Mouse (Mus musculus) stomach, embryonic 16.5 days (tissue): Measurements from ENCODE around the gene Ugt1a7c. TPM values are rescaled to one million over a fixed set of nuclear protein-coding genes. Genes with fewer than 3 reads are reported as not detected.

ENCODE experiments used
- ATAC-seq: fragments of 200-750 bp; cut with Nextera tagmentation; 2 replicates; pipeline ENCODE4 v1.8.0; 2017; ENCODE audit warnings: moderate number of reproducible peaks, moderate TSS enrichment; ENCODE audit not compliant: insufficient read depth, low FRiP score
- H3K27ac ChIP-seq: fragments of 300-500 bp; sonication (generic); 2 replicates; pipeline ENCODE4 v1.5.1; 2014; ENCODE audit warnings: low read length
- H3K27me3 ChIP-seq: fragments of 300-500 bp; sonication (generic); 2 replicates; pipeline ENCODE4 v1.6.1; 2014; ENCODE audit warnings: low read length, control low read depth, mixed read lengths; ENCODE audit not compliant: control insufficient read depth, insufficient read depth
- H3K36me3 ChIP-seq: fragments of 300-500 bp; sonication (generic); 2 replicates; pipeline ENCODE4 v1.6.1; 2014; ENCODE audit warnings: low read length; ENCODE audit not compliant: control insufficient read depth, insufficient read depth
- H3K4me1 ChIP-seq: fragments of 300-500 bp; sonication (generic); 2 replicates; pipeline ENCODE4 v1.6.1; 2014; ENCODE audit warnings: low read length, control low read depth, mixed read lengths; ENCODE audit not compliant: control insufficient read depth, insufficient read depth
- H3K4me2 ChIP-seq: fragments of 300-500 bp; sonication (generic); 2 replicates; pipeline ENCODE4 v1.6.1; 2014; ENCODE audit warnings: low read depth, low read length, mixed read lengths
- H3K4me3 ChIP-seq: fragments of 300-500 bp; sonication (generic); replicated peaks from 2 replicates; pipeline ENCODE4 v1.5.1; 2014; ENCODE audit warnings: mild to moderate bottlenecking, low read length
- H3K9ac ChIP-seq: fragments of 300-500 bp; sonication (generic); 2 replicates; pipeline ENCODE4 v1.6.1; 2014; ENCODE audit warnings: low read length
- H3K9me3 ChIP-seq: fragments of 300-500 bp; sonication (generic); replicated peaks from 2 replicates; pipeline ENCODE4 v1.6.1; 2016; ENCODE audit warnings: low read length, control low read depth; ENCODE audit not compliant: control insufficient read depth
- WGBS: fragments of 180-500 bp; shearing (Covaris S2); extraction: QIAGEN DNeasy Blood & Tissue Kit; methylation state at CpG from one replicate; pipeline ENCODE4 v1.1.7; 2014; 5-methylcytosine and 5-hydroxymethylcytosine counted together
- polyA plus RNA-seq: library from polyadenylated mRNA; unstranded; fragments of >200 nt; fragmentation: Nextera tagmentation; extraction: Ambion mirVana; gene quantifications from 2 replicates; pipeline ENCODE4 v1.2.1, GENCODE M21; 2015

Gene Ugt1a7c
- polyA plus RNA-seq, 1 experiment from 2014 or later: 15.8 TPM

DNA sequence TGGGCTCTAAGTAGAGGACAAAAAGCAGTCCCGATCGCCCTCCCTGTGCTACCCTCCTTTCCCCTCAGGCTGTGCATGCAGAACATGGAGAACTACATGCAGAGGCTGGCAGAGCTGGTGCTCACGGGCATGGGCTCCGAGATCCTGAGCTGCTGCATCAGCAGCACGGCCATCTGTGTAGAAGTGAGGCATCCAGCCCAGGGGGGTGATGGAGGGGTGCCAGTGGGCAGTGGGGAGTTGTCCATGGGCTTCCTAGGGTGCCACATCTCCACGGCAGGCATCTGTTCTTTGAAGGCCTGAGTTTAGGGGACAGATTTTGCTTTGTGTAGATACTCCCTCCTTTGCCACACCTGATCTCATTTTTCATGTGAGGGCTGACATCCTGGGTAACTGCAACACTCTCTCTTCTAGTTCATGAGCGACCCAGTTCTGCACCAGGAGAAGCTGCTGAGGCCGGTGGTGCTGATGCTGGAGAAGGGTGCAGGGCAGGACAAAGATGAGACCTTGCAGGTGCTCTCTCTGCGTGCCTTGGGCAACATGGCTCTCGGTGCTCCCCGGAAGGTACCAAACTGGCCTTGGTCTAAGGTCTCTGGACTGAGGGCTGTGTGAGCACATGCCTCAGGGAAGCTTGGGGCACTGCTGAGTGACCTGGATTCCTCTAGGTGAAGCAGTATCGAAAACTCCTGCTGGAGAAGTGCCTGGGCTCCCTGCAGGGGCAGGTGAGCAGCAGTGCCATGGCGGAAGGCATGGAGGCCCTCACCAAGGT, 161.3 kb downstream of the Ugt1a7c start:
- Histone ChIP-seq H3K4me1 (peaks cover 9% of the 10 kb centered on the region; the same call in 1 of the 2 replicates), H3K36me3 (peaks cover 11% of the 10 kb centered on the region; the same call in 1 of the 2 replicates), H3K27me3 (no peaks in the 10 kb centered on the region), H3K4me3 (no peak overlapping the region), H3K4me2 (no peak overlapping the region), H3K9me3 (peaks cover 11% of the 10 kb centered on the region), H3K27ac (no peak overlapping the region), H3K9ac (no peak overlapping the region)
- no peak for ATAC-seq
- WGBS: 79% methylated on average over 13 of the region's 13 CpGs

DNA sequence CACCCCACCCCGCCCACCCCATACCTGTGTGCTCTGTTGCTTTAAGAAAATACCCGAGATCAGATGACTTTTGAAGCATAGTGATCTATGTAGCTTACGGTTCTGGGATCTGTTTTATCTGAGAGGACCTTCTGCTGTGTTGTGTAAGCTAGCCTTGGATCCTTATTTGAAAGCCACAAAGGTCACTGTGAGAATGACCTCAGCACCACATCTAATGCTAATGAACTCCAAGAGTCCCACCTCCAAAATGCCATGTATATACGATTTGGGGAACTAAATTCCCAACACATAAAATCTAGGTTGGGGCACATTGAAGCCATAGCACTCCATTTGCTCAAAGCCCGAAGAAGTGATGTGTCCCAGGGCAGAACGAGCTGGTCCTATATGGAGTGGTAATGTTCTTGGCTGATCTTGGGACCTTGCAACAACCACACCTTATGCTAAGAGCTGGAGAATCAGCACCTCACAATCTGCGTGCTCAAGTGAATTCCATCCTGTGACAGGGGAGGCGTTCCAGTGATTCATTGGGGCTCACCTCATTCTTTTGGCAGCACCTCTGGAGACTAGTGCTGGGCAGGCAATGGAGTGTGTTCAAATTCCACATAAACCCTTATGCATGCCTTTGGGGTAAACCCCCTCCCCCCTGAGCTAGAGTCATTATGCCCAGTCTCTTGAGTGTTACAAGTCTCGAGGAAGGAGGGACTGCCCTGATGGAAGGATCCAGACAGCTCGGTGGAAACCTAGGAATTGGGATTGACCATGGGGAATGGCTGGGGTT, 162.2 kb downstream of the Ugt1a7c start:
- WGBS: 74% methylated on average over 10 of the region's 10 CpGs
- Histone ChIP-seq H3K9me3 (peaks cover 9% of the 10 kb centered on the region), H3K27me3 (no peaks in the 10 kb centered on the region), H3K9ac (no peak overlapping the region), H3K4me3 (no peak overlapping the region), H3K4me2 (no peak overlapping the region), H3K27ac (no peak overlapping the region), H3K36me3 (peaks cover 20% of the 10 kb centered on the region), H3K4me1 (peaks cover 13% of the 10 kb centered on the region; the same call in 1 of the 2 replicates)
- ATAC-seq: no peak

DNA sequence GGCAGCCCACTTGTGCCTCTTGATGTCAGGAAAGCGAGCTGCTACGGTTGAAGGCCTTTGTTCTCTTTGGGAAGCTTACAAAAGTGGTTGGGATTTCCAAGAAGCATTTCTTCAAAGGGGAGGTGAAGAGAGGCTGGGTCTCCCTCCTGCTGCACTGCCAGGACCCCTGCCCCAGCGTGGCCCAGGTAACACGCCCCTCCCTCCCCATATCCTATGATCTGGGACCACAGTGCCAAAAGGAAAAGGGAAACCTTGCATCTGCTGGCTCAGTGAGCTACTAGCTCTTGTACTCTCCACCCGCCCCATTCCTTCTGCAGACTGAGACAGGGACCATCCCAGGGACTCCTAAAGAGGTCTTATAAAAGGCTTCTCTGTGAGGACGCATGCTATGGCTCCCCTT, 162.8 kb downstream of the Ugt1a7c start:
- Histone ChIP-seq H3K4me1 (peaks cover 18% of the 10 kb centered on the region), H3K27me3 (no peaks in the 10 kb centered on the region), H3K9me3 (0 out of 2 replicates have a peak, but pooled peaks cover 5% of the 10 kb centered on the region), H3K36me3 (peaks cover 26% of the 10 kb centered on the region), H3K4me2 (no peak overlapping the region), H3K9ac (no peak overlapping the region), H3K4me3 (no peak overlapping the region), H3K27ac (no peak overlapping the region)
- ATAC-seq: no peak
- 79% methylated on average over 6 of the region's 6 CpGs for WGBS

DNA sequence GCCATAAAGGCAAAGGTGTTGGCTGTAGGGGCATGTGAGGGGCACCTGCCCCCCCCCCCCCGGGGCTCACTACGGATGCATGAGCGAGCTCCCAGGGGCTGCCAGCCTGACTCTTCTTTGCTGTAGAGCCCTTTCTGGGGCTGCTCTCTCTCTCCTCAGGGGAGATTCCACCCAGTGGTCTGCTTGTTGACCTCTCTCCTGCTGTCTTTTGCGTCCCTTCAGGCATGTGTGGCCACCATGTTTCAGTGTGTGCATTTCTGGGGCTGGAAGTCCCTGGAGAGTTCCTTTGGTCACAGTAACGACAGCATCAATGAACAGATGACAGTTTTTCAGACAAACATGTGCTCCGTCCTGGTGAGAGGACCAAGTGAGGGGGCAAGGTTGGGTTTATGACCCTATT, 163.5 kb downstream of the Ugt1a7c start:
- WGBS: 69% methylated on average over 6 of the region's 6 CpGs
- H3K4me1 ChIP-seq: peaks cover 18% of the 10 kb centered on the region
- H3K4me2 ChIP-seq: no peak overlapping the region
- H3K9me3 ChIP-seq: 0 out of 2 replicates have a peak, but pooled peaks cover 5% of the 10 kb centered on the region
- no peak overlapping the region for H3K4me3 ChIP-seq
- no peak overlapping the region for H3K27ac ChIP-seq
- no peak for ATAC-seq
- no peak overlapping the region for H3K9ac ChIP-seq
- peaks cover 32% of the 10 kb centered on the region for H3K36me3 ChIP-seq
- H3K27me3 ChIP-seq: no peaks in the 10 kb centered on the region

DNA sequence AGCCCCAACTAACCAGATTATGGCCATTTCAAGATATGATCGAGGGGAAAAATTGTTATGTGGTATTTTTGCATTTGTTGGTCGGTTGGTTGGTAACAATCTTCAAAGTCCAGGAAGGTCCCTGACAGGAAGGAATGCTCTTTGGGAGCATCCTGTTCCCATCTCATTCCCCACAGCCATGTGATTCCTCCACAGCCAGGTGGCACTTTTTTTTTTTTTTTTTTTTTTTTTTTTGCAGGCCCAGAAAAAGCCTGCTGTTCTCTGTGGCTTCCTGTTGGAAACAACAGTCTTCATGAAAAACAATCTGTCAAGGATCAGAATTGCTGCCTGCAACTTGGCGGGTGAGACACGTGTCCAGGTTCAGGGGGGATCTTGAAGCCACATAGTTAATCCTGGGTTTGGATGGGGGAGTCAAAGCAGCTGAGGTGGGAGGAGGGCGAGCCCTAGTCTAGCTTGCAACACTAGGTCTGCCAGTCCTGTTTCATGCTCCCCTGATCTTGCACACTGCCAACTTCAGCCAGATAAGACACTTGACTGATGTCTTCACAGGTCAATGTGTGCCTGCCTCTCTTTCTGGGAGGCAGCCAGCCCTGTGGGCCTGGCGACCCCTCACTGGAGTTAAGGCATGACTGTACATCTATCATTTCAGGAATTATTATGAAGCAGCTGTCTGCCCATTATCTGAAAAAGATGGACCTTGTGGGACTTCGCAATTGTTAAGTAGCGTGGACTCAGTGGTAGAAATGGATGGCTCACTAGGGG, 164.2 kb downstream of the Ugt1a7c start:
- 62% methylated on average over 8 of the region's 8 CpGs for WGBS
- Histone ChIP-seq H3K4me2 (no peak overlapping the region), H3K36me3 (peaks cover 39% of the 10 kb centered on the region), H3K27me3 (no peaks in the 10 kb centered on the region), H3K9ac (no peak overlapping the region), H3K9me3 (0 out of 2 replicates have a peak, but pooled peaks cover 5% of the 10 kb centered on the region), H3K4me3 (no peak overlapping the region), H3K4me1 (peaks cover 18% of the 10 kb centered on the region), H3K27ac (peak overlapping the region; percentile 3; the same call in 1 of the 2 replicates)
- ATAC-seq: 0 out of 2 replicates have a peak, but pooled peaks have one; percentile 0

DNA sequence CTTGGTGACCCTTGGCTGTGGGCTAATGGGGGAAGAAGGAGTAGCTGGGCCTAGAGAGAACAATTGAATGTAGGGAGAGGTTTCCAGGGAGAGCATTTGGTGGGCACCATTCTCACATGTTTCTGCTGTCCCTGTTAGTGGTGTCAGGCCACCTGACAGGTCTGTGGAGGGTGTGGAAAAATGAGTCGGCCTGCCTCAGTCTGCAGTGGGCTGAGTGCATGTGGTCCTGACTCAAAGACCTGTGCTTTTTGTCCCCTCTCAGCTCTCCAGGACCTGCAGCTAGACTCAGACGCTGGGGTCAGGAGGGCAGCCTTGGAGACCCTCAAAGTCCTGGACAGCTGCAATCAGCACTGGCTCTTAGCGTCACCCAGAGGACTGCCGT, 164.8 kb downstream of the Ugt1a7c start:
- no peaks in the 10 kb centered on the region for H3K27me3 ChIP-seq
- H3K9me3 ChIP-seq: 0 out of 2 replicates have a peak, but pooled peaks cover 3% of the 10 kb centered on the region
- WGBS: 67% methylated on average over 4 of the region's 4 CpGs
- H3K4me2 ChIP-seq: no peak overlapping the region
- peaks cover 45% of the 10 kb centered on the region for H3K36me3 ChIP-seq
- H3K4me1 ChIP-seq: peaks cover 18% of the 10 kb centered on the region
- H3K9ac ChIP-seq: no peak overlapping the region
- no peak overlapping the region for H3K4me3 ChIP-seq
- H3K27ac ChIP-seq: peak overlapping the region; percentile 3; the same call in 1 of the 2 replicates
- ATAC-seq: no peak

DNA sequence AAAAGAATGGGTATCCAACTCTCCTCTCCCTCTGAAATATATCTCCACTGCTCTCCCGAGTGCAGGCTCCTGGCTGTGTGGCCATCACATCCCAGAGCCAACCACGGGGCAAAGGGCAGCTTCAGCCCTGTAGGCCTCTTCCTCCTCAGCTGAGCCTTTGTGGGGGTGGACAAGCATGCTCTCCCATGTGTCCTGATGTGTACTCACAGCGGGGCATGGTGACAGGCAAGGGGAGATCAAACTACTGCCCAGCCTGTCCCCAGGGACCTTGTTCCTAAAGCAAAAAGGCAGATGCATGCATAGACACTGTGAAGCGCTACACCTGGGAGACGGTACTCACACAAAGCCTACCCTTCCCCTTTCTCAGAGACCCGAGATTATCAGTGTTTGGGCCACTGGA, 165.3 kb downstream of the Ugt1a7c start:
- Histone ChIP-seq H3K9me3 (no peaks in the 10 kb centered on the region), H3K27ac (no peak overlapping the region), H3K36me3 (peaks cover 49% of the 10 kb centered on the region), H3K4me3 (no peak overlapping the region), H3K4me1 (peaks cover 18% of the 10 kb centered on the region), H3K9ac (no peak overlapping the region), H3K4me2 (no peak overlapping the region), H3K27me3 (no peaks in the 10 kb centered on the region)
- peak; percentile 4; the same call in 1 of the 2 replicates for ATAC-seq
- WGBS: 74% methylated on average over 6 of the region's 6 CpGs

DNA sequence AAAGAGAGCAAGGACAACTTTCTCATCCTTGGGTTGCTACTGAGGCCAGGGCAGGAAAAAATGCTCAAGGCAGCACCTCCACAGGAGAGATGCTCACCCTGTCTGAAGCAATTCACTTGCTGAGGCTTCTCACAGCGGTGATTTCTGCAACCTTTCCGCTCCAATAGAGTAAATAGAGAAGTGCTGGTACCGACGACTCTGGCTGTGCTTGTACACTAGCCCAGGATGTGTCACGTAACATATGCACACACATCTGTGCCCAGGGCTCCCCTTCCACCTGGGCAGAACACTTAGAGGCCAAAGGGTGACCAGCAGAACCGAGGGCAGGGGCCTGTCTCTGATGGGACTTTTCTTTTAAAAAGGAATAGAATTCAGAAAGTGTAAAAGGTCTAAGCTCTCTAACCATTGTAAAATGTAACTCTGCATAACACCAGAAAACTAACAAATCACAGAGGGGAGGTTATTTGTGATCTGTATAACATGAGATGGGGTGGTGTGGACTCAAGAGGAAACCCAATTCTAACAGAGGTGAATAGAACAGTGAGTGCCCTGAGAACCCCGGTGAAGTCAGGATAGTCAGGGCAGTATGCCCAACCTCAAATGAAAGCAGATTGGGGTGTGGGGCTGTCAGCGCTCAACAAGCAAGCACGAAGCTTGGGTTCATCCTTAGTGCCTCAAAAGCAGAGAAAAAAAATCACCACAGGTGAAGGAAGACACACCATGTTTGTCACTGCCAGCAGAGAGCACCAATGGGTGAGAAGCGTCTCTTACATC, 165.9 kb downstream of the Ugt1a7c start:
- Histone ChIP-seq H3K9me3 (no peaks in the 10 kb centered on the region), H3K4me2 (no peak overlapping the region), H3K36me3 (peaks cover 56% of the 10 kb centered on the region), H3K27me3 (no peaks in the 10 kb centered on the region), H3K4me3 (no peak overlapping the region), H3K27ac (no peak overlapping the region), H3K4me1 (peaks cover 18% of the 10 kb centered on the region), H3K9ac (no peak overlapping the region)
- no peak for ATAC-seq
- WGBS: 79% methylated on average over 10 of the region's 10 CpGs
